10 mouse cellular contexts compared by ENCODE assay signal in the genomic region with DNA sequence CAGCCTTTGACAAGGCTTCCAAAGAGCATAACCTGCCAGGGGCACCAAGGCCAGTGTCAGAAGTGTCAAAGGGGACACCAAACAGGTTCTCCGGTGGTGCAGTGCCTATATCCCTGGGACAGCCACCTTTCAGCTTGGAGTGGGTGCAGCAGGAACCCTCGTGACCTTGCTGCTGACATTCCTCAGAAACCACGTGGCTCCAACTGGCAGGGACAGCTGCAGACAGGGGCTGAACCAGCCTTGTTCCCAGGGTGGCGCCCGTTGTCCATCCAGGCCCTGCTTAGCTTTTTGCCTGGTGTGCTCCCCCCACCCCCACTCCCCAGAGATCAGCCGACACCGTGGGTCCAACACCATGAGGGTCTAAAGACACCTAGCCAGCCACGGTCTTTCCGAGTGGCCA. TPM values are rescaled to one million over a fixed set of nuclear protein-coding genes. Genes with fewer than 3 reads are reported as not detected.
DNase-seq lines count a peak whose midpoint lies in the region; ATAC-seq and TF ChIP-seq lines count a peak whose summit lies in the region.
"Had no signal": no experiment of that assay in that cellular context is flagged by ENCODE, and none has a peak within 500 bp of the region (broad histone marks: within the 10 kb centered on the region; RNA-seq: fewer than 3 reads in every experiment).

Gene Rapsn (plus strand): TSS at position 236 of the 400 bp plus-strand sequence.

- peak within 1 kb of the TSS; percentile 59 for H3K4me2 ChIP-seq in heart, embryonic 14.5 days (ENCODE audit: low read length)
- no peak within 1 kb of the TSS; the same call in 1 of the 2 replicates for H3K4me2 ChIP-seq in limb, embryonic 14.5 days (replicated peaks; ENCODE audit: low read depth, low read length, severe bottlenecking)
- H3K4me2 ChIP-seq in forebrain, embryonic 15.5 days (replicated peaks), result no peak within 1 kb of the TSS
- H3K4me2 ChIP-seq: hindbrain, embryonic 14.5 days had no signal

- TF ChIP-seq CTCF in bone marrow macrophage, adult 2 months (IDR thresholded peaks at IDR 0.05; ENCODE audit: low read depth, low read length), result no peak

- no peaks in the 10 kb centered on the region for H3K27me3 ChIP-seq in heart, embryonic 14.5 days (ENCODE audit: control insufficient read depth, insufficient read depth, low read length)
- no peaks in the 10 kb centered on the region for H3K27me3 ChIP-seq in limb, embryonic 14.5 days (ENCODE audit: control insufficient read depth, insufficient read depth, low read length)
- H3K27me3 ChIP-seq in forebrain, embryonic 15.5 days, result no peaks in the 10 kb centered on the region

- H3K27ac ChIP-seq in bone marrow macrophage, adult 2 months (ENCODE audit: insufficient read depth, low read depth, low read length), result no peak within 1 kb of the TSS
- H3K27ac ChIP-seq in heart, embryonic 14.5 days (replicated peaks in 1 of 2; ENCODE audit: control insufficient read depth in 1 of 2, insufficient read depth in 1 of 2, low read depth in 2 of 2, low read length in 2 of 2), result peak within 1 kb of the TSS; percentile 48 to 74
- H3K27ac ChIP-seq in limb, embryonic 14.5 days (replicated peaks; ENCODE audit: low read depth, low read length), result no peak within 1 kb of the TSS
- no peak within 1 kb of the TSS for H3K27ac ChIP-seq in forebrain, embryonic 15.5 days (replicated peaks)
- H3K27ac ChIP-seq: hindbrain, embryonic 14.5 days had no signal

- WGBS in heart, embryonic 14.5 days, result 24% methylated on average over 9 of the region's 9 CpGs
- WGBS in limb, embryonic 14.5 days, result 61% methylated on average over 9 of the region's 9 CpGs
- WGBS in forebrain, embryonic 15.5 days, result 73% methylated on average over 9 of the region's 9 CpGs

- no peak within 1 kb of the TSS for H3K4me3 ChIP-seq in bone marrow macrophage, adult 2 months (ENCODE audit: insufficient read depth, low read length)
- H3K4me3 ChIP-seq in heart, embryonic 14.5 days (ENCODE audit: control insufficient read depth in 1 of 2, insufficient read depth in 1 of 2, low read depth in 1 of 2, low read length in 2 of 2), result peak within 1 kb of the TSS; percentile 15 to 23; a peak in 3 of 4 replicates
- H3K4me3 ChIP-seq in limb, embryonic 14.5 days (replicated peaks; ENCODE audit: low read length), result no peak within 1 kb of the TSS
- no peak within 1 kb of the TSS for H3K4me3 ChIP-seq in forebrain, embryonic 15.5 days

- peak; percentile 74 for ATAC-seq in heart, embryonic 14.5 days (ENCODE audit: insufficient number of reproducible peaks, insufficient read depth, low FRiP score, low read depth)
- peak; percentile 81 for ATAC-seq in limb, embryonic 14.5 days (ENCODE audit: low FRiP score, low read depth)
- no peak for ATAC-seq in forebrain, embryonic 15.5 days (replicated peaks)

- peak within 1 kb of the TSS; percentile 44 for H3K9ac ChIP-seq in heart, embryonic 14.5 days (ENCODE audit: low read length)
- no peak within 1 kb of the TSS for H3K9ac ChIP-seq in limb, embryonic 14.5 days (ENCODE audit: low read depth, low read length, severe bottlenecking)
- H3K9ac ChIP-seq in forebrain, embryonic 15.5 days (replicated peaks), result no peak within 1 kb of the TSS
- H3K9ac ChIP-seq: hindbrain, embryonic 14.5 days had no signal

- H3K36me3 ChIP-seq in heart, embryonic 14.5 days (ENCODE audit: control insufficient read depth, insufficient read depth, low read length), result no peaks in the 10 kb centered on the region
- no peaks in the 10 kb centered on the region for H3K36me3 ChIP-seq in limb, embryonic 14.5 days (ENCODE audit: control insufficient read depth, insufficient read depth, low read length)
- H3K36me3 ChIP-seq in forebrain, embryonic 15.5 days, result no peaks in the 10 kb centered on the region

- TF ChIP-seq POLR2A in bone marrow macrophage, adult 2 months (IDR thresholded peaks at IDR 0.05; ENCODE audit: borderline replicate concordance, low read depth, low read length), result no peak
- no peak for TF ChIP-seq POLR2A in limb, embryonic 14.5 days (IDR thresholded peaks at IDR 0.05; ENCODE audit: borderline replicate concordance, extremely low read depth, insufficient read depth, insufficient read length)

- H3K4me1 ChIP-seq in bone marrow macrophage, adult 2 months (ENCODE audit: control insufficient read depth, insufficient read depth, low read length), result no peaks in the 10 kb centered on the region
- peaks cover 11 to 14% of the 10 kb centered on the region in 2 experiments for H3K4me1 ChIP-seq in heart, embryonic 14.5 days (ENCODE audit: control insufficient read depth in 2 of 2, insufficient read depth in 2 of 2, low read length in 2 of 2)
- no peaks in the 10 kb centered on the region for H3K4me1 ChIP-seq in limb, embryonic 14.5 days (ENCODE audit: control insufficient read depth, insufficient read depth, low read length)
- H3K4me1 ChIP-seq in forebrain, embryonic 15.5 days, result no peaks in the 10 kb centered on the region

- intact Hi-C loops in left cerebral cortex, postnatal 4 days (cut with DNase I), result no loop called here

- DNase-seq in 3134 (ENCODE audit: extremely low read depth, insufficient read length, low spot score), result peak; percentile 58
- peak; percentile 50 for DNase-seq in limb, embryonic 14.5 days (ENCODE audit: low spot score)
- DNase-seq in left cerebral cortex, postnatal 4 days, result no peak
- no peak for DNase-seq in urinary bladder, adult 2 months (ENCODE audit: low spot score)
- no peak for DNase-seq in cerebellum, postnatal 14 days
- DNase-seq: cerebellum, adult 11-12 months had no signal

- no peaks in the 10 kb centered on the region for H3K9me3 ChIP-seq in heart, embryonic 14.5 days (ENCODE audit: control insufficient read depth, low read length)
- H3K9me3 ChIP-seq in limb, embryonic 14.5 days (ENCODE audit: control insufficient read depth, low read length), result no peaks in the 10 kb centered on the region
- no peaks in the 10 kb centered on the region for H3K9me3 ChIP-seq in forebrain, embryonic 15.5 days

RNA-seq across cellular contexts. Expression of gene Rapsn, which starts in this region (rescaled TPM):
- polyA plus RNA-seq in bone marrow macrophage, adult 2 months (2012; ENCODE audit: insufficient read depth, insufficient read length, missing spikeins), result 9.3 and 10.3 TPM in 2 replicates
- polyA plus RNA-seq in heart, embryonic 14.5 days (2014; fragmentation: Nextera tagmentation; extraction: Ambion mirVana), result 29.8 and 31.0 TPM in 2 replicates
- 24.9 and 28.1 TPM in 2 replicates for polyA plus RNA-seq in limb, embryonic 14.5 days (2012; rRNA removed)
- polyA plus RNA-seq in limb, embryonic 14.5 days (2014; fragmentation: Nextera tagmentation; extraction: Ambion mirVana), result 18.5 and 26.5 TPM in 2 replicates
- total RNA-seq in left cerebral cortex, postnatal 4 days (2021), result not detected
- 0.56 and 0.81 TPM in 2 replicates for polyA plus RNA-seq in urinary bladder, adult 2 months (2012; rRNA removed)
- 0.63 and 0.74 TPM in 2 replicates for polyA plus RNA-seq in forebrain, embryonic 15.5 days (2015; fragmentation: Nextera tagmentation; extraction: Ambion mirVana)

Comparison
In these comparisons a context has a peak if more than half of its experiments do, and no peak if none do; other contexts are left out.
1. DNase-seq: peak in 3134 (single experiment) and limb, embryonic 14.5 days (single experiment); none in left cerebral cortex, postnatal 4 days (single experiment), urinary bladder, adult 2 months (single experiment) and cerebellum, postnatal 14 days (0 of 2).
2. H3K27ac ChIP-seq: peak in heart, embryonic 14.5 days (2 of 2); none in bone marrow macrophage, adult 2 months (single experiment), limb, embryonic 14.5 days (single experiment) and forebrain, embryonic 15.5 days (single experiment).
3. H3K4me3 ChIP-seq: peak in heart, embryonic 14.5 days (2 of 2); none in bone marrow macrophage, adult 2 months (single experiment), limb, embryonic 14.5 days (single experiment) and forebrain, embryonic 15.5 days (single experiment).